Mouse (Mus musculus) layer of hippocampus, postnatal 10 days (tissue): ENCODE measurements around the gene Cabin1. TPM values are rescaled to one million over a fixed set of nuclear protein-coding genes. Genes with fewer than 3 reads are reported as not detected.

Experiments
- DNase-seq, 2 experiments: peaks; one replicate each; pipeline ENCODE4 v3.0.0; 2021; ENCODE audit warnings: low spot score in 2 of 2
- total RNA-seq, 2 experiments: library from RNA; stranded (reverse); gene quantifications; 2 replicates each; pipeline ENCODE4 v1.2.3; 2021

Cabin1 gene
- total RNA-seq, 2 experiments from 2014 or later = 72.5 to 96.4 TPM

- DNase-seq = peak in 1 of 2 experiments; percentile 39
Observed at GRCm38 (mm10) chr10:75703504-75703903, 60.6 kb downstream of the Cabin1 start.

- no peak for DNase-seq
Observed at GRCm38 (mm10) chr10:75702494-75702893, 61.6 kb downstream of the Cabin1 start.

DNA sequence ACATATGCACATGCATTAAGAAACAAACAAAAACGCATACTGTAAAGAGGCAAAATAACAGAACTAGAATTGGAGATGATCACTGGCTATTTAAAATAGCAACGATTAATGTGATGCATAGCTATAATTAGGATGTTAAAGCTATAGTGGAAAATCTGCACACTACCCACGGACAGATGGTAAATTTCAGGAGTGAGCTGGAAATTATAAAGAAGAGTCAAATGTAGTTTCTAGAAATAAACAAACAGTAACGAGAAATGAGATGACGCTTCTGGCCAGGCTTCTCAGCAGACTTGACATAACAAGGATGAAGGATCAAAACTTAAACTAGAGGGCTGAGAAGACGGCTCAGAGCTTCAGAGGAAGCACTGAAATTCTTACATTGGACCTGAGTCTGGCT, 62.9 kb downstream of the Cabin1 start:
- no peak for DNase-seq

- DNase-seq = no peak
Observed at GRCm38 (mm10) chr10:75697693-75698092, 66.4 kb downstream of the Cabin1 start.

DNA sequence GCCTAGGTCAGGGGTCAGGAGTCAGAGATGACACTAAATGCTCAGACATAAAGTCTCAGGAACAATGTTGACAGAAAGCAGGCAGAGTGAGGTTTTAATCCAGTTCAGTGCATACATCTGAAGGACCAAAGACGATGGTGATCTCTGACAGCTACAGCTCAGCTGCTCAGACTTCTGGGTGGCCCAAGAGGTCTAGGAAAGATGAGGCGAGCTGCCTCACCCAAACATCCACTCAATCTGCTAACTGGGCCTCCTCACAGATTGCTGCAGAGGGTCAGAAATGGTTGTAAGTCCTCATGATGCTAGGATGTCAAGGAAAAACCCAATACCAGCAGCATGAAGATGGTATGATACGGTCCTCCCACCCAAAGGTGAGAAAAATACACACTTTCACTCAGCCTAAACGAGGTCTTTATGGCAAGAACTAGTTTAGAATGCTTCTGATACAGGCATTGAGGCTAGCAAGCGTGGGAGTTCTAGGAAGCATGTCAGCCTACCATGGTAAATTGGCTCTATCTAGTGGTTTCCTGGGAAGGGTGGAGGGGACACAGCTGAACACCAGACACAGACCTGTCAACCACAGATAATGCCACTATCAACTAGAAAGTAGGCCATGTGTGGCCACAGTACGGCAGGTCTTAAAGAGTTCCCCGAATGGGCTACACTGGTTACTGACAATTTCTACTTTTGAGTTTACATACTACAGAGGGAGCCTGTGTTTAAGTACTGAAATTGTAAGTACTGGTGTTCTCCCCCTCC, 67.4 kb downstream of the Cabin1 start:
- no peak for DNase-seq

- DNase-seq = no peak
Observed at GRCm38 (mm10) chr10:75695521-75695920, 68.6 kb downstream of the Cabin1 start.

- DNase-seq = no peak
Observed at GRCm38 (mm10) chr10:75695078-75695477, 69.1 kb downstream of the Cabin1 start.

- no peak for DNase-seq
Observed at GRCm38 (mm10) chr10:75694567-75694966, 69.6 kb downstream of the Cabin1 start.

DNA sequence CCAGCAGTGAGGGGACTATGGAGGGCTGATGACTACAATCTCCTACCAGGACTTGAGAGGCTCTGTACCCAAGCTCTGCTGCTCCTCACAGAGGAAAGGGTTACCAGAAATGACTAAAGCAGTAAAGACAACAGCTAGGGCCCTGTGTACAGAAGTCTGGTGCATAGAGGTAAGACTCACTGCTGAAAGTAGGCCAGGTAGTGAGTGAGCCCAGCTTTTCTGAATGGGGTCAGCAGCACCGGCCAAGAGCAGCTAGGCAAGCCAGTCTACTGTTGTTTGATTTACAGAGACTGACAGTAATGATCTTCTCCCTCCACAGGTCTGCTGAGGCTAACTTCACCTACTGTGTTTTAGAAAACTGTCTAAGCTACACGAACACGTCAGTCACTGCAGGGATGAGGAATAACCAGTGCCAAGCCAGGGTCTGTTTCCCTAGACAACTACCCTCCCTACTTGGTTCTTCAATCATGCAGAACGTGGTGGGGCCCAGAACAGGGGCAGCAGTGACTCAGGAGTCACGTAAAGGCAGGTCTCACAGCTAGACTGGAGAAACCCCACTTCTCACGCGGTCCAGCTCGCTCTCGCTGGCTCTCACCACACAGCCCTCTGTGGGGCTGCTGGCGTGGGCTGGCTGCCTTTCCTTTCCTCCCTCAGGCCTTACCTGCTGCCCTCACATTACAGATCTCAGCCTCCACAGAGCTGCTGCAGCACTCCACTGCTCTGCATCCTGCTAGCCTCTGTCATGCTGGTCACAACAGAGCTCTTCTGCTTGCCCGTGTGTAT, 70.5 kb downstream of the Cabin1 start:
- DNase-seq = no peak

- DNase-seq = no peak
Observed at GRCm38 (mm10) chr10:75688598-75688997, 75.5 kb downstream of the Cabin1 start.

DNA sequence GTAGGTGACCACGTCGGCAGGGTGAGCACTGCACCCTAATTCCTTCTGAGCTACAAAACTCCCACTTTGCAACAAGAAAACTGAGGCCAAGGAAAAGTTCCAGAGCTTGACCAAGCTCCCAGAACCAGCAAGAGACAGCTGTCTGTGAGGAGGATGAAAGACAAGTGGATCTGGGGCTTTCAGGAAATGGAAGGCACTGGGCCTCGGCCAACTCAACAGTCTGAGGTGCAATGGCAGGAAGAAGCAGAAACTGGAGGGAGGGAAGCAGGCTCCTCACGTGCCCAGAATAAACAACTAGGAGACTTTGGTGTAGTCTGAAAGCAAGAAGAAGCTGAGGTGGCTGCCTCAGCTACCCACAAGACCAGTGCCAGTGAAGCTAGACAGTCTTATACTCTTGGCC, 77.4 kb downstream of the Cabin1 start:
- DNase-seq = no peak

DNA sequence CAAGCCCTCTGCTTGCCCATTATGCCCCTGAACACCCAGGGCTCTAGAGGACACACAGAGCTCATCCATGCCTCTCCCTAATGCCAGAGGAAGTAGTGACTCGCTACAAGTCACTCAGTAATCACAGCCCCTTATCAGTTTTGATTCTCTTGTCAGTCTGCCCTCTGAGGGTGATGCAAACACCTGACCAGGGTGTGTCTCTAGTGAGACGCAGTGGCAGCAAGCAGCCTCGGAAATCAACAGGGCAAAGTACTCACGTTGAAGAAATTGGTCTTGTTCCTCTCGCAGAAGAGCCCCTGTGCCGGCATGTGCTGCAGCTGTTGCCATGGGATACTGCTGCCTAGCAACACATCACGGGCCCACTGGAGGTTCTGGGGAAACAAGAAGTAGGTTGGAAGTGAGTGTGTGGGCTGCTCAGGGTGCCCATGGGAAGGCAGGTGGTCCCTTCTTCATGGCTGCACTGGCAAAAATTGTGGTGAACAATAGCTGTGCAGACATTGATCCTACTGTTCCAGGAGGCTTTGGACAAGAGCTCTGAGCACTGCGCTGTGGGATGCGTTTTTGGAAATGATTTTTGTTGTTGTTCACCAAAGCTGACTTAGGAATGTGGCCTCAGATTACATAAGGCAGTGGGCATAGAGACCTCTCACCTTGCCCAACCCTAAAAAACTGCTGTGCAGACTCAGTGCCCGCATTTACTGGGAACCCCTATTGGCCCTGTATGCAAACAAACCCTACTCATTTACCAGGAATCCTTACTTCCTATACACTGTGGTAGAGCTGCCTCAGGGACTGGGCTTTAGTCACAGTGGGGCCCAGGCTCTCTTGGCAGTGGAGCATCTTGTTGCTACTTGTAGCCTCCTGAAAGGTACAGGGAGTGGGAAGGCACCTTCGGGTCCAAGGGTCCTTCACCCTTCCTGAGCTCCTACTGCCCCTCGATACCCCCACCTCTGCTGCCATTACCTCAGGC, 79.8 kb downstream of the Cabin1 start:
- DNase-seq = peak; percentile 83

DNA sequence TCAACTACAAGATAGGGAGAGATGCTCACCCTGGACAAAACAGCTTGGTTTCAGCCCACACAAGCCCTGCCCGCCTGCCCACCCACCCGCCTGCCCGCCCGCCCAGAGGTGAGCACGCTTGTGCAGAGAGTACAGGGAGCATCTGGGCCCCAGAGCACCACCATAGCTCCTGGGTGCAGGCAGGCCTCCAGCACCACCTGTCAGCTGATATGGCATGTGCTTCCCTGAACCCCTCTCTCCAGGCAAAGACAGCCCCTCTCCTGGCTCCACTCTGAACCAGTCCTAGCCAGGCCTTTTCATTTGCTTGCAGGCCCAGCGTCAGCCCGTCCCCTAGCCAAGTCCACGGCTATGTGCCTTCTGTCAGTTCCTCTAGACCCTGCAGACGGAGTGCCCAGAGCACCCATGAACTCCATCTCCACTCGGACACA, 83.6 kb downstream of the Cabin1 start:
- DNase-seq = peak; percentile 52 to 63

DNA sequence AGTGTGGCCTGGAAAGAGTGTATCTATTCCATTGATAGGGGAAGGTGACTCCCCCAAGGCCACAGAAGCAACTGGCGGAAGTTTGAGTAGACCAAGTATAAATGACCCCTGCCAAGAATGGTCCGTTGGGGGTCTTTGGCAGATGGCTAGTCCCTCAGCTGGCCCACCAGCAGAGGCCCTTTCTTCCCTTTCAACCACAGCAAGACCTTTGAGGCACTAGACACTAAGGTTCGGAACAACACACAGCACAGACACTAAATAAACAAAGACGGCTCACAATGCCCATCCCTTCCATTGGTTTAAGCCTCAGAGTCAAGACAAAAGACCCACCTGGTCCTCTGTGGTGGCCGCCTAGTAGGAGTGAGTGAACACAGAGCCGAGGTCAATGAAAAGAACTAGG, 84.9 kb downstream of the Cabin1 start:
- no peak for DNase-seq

DNA sequence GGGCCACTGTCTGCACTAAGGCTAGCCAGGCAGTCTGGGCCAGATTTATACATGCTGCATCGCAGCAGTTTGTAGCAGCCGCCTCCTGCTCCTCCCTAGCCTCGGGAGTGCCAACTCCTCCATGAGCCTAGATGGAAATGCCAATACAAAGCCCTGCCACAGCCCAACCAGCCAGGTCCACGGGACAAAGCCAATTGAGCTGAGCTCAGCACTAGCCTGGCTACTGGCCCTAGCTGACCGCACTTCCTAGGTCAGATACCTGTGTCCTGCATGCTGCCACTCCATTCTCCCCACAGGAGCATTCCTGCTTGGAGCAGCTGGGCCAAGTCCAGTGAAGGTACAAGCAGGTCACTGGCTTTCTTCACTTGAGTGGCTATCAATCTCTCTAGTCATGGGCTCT, 86.2 kb downstream of the Cabin1 start:
- peak in 1 of 2 experiments; percentile 44 for DNase-seq

DNA sequence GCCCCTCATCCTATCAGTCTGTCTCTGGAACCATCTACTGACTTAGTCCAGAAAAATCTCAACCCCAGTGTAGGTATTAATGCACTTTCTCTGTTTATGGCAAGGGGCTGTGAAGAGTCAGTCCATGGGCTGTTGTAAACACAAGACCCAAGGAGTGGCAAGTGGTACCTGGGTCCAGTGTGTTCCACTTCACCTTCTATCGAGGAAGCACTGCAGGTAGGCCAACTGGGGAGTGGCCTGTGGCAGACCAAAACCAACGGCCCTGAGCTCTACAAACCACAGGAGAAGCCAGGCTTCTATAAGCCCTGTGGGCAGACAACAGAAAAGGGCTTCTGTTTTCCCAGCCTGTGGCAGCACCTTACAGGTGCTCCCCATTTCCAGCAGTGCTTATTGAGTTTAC, 86.6 kb downstream of the Cabin1 start:
- no peak for DNase-seq

GRCm38 (mm10) chr10:75676819-75677565, 87.1 kb downstream of the Cabin1 start:
- DNase-seq = no peak

DNA sequence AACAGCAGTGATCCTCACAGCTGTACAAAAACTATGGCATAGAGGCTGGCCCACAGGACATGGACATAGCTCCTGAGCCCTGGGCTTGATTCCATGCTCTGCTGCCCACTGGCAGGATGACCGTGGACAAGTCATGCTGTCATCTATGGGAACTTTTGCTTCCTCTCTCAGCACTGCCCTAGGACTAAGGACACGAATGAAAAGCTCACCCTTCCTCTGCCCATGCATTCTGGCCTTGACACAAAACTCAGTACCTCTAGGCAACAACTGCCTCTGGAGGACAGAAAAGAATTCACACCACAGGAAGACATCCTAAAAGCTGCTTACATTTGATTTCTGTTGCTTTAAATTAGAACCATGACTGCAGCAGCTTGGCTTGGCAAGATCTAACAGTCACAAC, 87.9 kb downstream of the Cabin1 start:
- no peak for DNase-seq

DNA sequence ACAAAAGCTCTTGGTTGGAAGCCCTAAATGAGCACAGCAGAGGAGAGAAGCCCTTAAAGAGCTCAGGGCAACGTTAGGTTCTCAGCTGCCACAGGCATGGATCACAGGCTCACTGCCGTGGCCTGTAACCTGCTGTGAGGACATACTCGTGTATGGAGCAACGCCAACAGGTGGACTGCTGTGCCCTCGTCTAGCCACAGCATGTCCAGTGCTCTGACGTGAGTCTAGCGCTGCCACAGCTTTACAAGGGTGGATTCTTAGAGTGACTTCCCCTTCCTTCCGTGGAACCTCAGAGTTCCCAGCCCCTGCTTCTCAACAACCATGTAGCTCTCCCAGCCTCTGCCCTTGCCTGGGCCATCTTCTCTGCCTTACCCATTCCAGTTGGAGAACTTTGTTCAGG, 88.5 kb downstream of the Cabin1 start:
- no peak for DNase-seq

- DNase-seq = no peak
Observed at GRCm38 (mm10) chr10:75669936-75670335, 94.2 kb downstream of the Cabin1 start.

- peak in 1 of 2 experiments; percentile 69 for DNase-seq
Observed at GRCm38 (mm10) chr10:75667911-75668270, 96.2 kb downstream of the Cabin1 start.
